Mouse (Mus musculus): ENCODE data around the gene Atxn2.

Atxn2 gene

DNA sequence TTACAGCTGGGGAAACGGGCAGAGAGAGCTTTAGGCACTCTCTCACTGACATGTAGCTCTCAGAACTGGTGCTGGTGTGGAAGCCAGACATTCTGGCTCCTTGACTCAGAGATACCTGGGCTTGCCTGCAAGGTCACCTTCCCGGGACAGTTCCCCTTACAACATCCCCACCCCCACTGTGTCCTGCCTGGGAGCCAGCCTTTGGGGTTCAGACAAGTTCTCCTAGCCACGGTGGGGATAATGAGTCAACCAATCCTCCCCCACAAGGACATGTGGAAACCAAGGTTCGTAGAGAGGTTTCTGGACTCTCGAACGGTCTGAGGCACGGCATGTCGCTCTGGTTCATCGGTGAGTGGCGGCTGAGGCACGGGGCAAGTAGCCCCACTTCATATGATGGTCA lies 145.6 kb downstream of the Atxn2 start:
- no peak for DNase-seq (ENCODE audit: low spot score in 2 of 2)

DNA sequence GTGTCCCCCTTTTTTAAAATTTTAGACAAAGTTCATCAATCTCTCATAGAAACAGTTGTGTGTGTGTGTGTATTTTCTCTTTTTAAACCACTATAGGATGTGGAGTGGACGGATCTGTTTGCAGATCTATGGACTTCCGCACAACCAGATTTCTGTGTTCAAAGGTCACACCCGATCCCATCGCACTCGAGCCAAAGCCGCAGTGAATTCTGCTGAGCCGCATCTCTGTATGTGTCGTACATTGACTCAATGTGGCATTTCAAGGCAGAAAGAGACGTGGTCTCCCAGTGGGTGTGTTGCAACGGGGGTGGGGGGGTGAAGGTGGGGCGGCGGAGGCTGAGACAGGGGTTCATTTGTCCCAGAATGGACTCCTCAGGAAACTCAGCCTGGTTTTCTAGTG lies 147.3 kb downstream of the Atxn2 start:
- no peak for DNase-seq (ENCODE audit: low spot score in 2 of 2)

DNA sequence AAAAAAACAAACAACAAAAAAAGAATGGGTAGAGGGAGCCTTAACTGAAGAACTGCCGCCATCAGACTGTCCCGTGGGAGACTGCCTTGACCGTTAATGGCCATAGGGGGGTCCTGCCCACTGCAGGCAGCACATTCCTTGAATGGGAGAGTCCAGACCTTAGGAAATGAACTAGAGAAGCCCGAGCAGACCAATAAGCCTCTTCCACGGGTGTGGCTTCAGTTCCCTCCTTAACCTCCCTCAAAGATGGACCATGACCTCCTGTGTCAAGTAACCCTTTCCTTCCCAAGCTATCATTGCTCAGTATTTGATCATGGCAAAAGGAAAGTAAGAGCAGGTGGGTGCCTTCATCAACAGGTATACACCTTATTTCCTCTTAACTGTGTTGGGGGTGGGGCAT lies 150.8 kb downstream of the Atxn2 start:
- DNase-seq (ENCODE audit: low spot score in 2 of 2), result no peak

DNA sequence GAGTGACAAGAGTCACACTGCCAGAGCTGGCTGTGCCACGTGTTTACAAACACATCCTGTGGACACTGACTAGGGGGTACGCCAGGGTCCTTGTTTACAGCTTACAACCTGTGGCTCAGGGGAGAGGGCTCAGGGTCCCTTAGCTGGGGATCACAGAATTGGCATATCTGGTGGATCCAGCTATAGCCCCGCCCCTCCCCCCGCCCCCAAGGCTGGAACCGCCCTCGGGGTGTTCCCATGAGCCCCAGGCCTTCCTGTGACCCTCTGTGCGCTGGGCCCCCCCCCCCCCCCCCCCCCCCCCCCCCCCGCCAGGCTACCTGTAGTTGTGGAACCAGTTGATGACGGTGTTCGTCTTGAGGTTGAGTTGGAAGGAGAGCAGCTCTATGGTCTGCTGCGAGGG lies 153.2 kb downstream of the Atxn2 start:
- no peak for DNase-seq (ENCODE audit: low spot score in 2 of 2)

All from spleen, postnatal 14 days (tissue).